Mouse (Mus musculus): ENCODE results near the gene Amh.

Amh gene

GRCm38 (mm10) chr10:80856908-80857307, 51.9 kb downstream of the Amh start:
- no peak for DNase-seq (ENCODE audit: low spot score in 2 of 2)
